Mouse (Mus musculus) G1E (cell line): Measurements from ENCODE around the gene Dpp7.

Experiments used
- GATA1 ChIP-seq: IDR thresholded peaks from 2 replicates; pipeline ENCODE4 v1.6.1; 2012; ENCODE audit warnings: borderline replicate concordance, low read length, inconsistent platforms, mixed read lengths
- TAL1 ChIP-seq: conservative IDR thresholded peaks from 2 replicates; pipeline ENCODE4 v1.6.1; 2012; ENCODE audit warnings: low read depth, low read length, inconsistent platforms, mixed read lengths

- TF ChIP-seq GATA1 (no peak), TAL1 (no peak)
Measured at GRCm38 (mm10) chr2:25363478-25364178, 7.5 kb upstream of the Dpp7 start.
